Mouse (Mus musculus): ENCODE data around the gene Hectd4. TPM values are rescaled to one million over a fixed set of nuclear protein-coding genes. Genes with fewer than 3 reads are reported as not detected.

The Hectd4 gene
- polyA plus RNA-seq, 1 experiment from 2014 or later: 19.0 TPM

GRCm38 (mm10) chr5:121336776-121337175 is 116.8 kb downstream of the Hectd4 start:
- no peak overlapping the region for H3K27ac ChIP-seq (replicated peaks)
- WGBS: 93% methylated on average over 6 of the region's 6 CpGs
- peaks cover 96% of the 10 kb centered on the region for H3K36me3 ChIP-seq
- no peak for ATAC-seq (ENCODE audit: low FRiP score, low read depth)
- H3K4me2 ChIP-seq: no peak overlapping the region
- no peak overlapping the region for H3K4me3 ChIP-seq
- no peaks in the 10 kb centered on the region for H3K9me3 ChIP-seq
- H3K27me3 ChIP-seq: no peaks in the 10 kb centered on the region
- no peak overlapping the region for H3K9ac ChIP-seq
- no peaks in the 10 kb centered on the region for H3K4me1 ChIP-seq (replicated peaks)

GRCm38 (mm10) chr5:121339507-121340230 is 119.7 kb downstream of the Hectd4 start:
- no peak overlapping the region for H3K4me2 ChIP-seq
- ATAC-seq (ENCODE audit: low FRiP score, low read depth): no peak
- H3K4me3 ChIP-seq: no peak overlapping the region
- H3K9me3 ChIP-seq: no peaks in the 10 kb centered on the region
- 90% methylated on average over 7 of the region's 7 CpGs for WGBS
- no peaks in the 10 kb centered on the region for H3K4me1 ChIP-seq (replicated peaks)
- H3K27me3 ChIP-seq: no peaks in the 10 kb centered on the region
- H3K9ac ChIP-seq: no peak overlapping the region
- H3K27ac ChIP-seq (replicated peaks): no peak overlapping the region
- peaks cover 96% of the 10 kb centered on the region for H3K36me3 ChIP-seq

- ATAC-seq (ENCODE audit: low FRiP score, low read depth): no peak
- WGBS: 66% methylated on average over 7 of the region's 7 CpGs
Measured at GRCm38 (mm10) chr5:121340965-121341473, 121.0 kb downstream of the Hectd4 start.

GRCm38 (mm10) chr5:121342490-121342889 is 122.5 kb downstream of the Hectd4 start:
- no peaks in the 10 kb centered on the region for H3K4me1 ChIP-seq (replicated peaks)
- ATAC-seq (ENCODE audit: low FRiP score, low read depth): no peak
- H3K4me3 ChIP-seq: no peak overlapping the region
- H3K27me3 ChIP-seq: no peaks in the 10 kb centered on the region
- no peak overlapping the region for H3K9ac ChIP-seq
- H3K4me2 ChIP-seq: no peak overlapping the region
- H3K36me3 ChIP-seq: peaks cover 85% of the 10 kb centered on the region
- no peaks in the 10 kb centered on the region for H3K9me3 ChIP-seq
- WGBS: 93% methylated on average over 11 of the region's 11 CpGs
- no peak overlapping the region for H3K27ac ChIP-seq (replicated peaks)

More at GRCm38 (mm10) chr5:121340965-121341473, 121.0 kb downstream of the Hectd4 start:
- H3K27ac ChIP-seq (replicated peaks): no peak overlapping the region
- no peaks in the 10 kb centered on the region for H3K4me1 ChIP-seq (replicated peaks)
- no peaks in the 10 kb centered on the region for H3K9me3 ChIP-seq
- H3K36me3 ChIP-seq: peaks cover 96% of the 10 kb centered on the region
- no peaks in the 10 kb centered on the region for H3K27me3 ChIP-seq
- no peak overlapping the region for H3K4me3 ChIP-seq
- no peak overlapping the region for H3K4me2 ChIP-seq
- no peak overlapping the region for H3K9ac ChIP-seq

GRCm38 (mm10) chr5:121343997-121344396 is 124.0 kb downstream of the Hectd4 start:
- 94% methylated on average over 8 of the region's 8 CpGs for WGBS

GRCm38 (mm10) chr5:121359229-121359628 is 139.2 kb downstream of the Hectd4 start:
- 82% methylated on average over 9 of the region's 9 CpGs for WGBS
- ATAC-seq (ENCODE audit: low FRiP score, low read depth): no peak

More at GRCm38 (mm10) chr5:121343997-121344396, 124.0 kb downstream of the Hectd4 start:
- no peak overlapping the region for H3K27ac ChIP-seq (replicated peaks)
- H3K4me2 ChIP-seq: no peak overlapping the region
- H3K4me1 ChIP-seq (replicated peaks): no peaks in the 10 kb centered on the region
- no peaks in the 10 kb centered on the region for H3K9me3 ChIP-seq
- no peaks in the 10 kb centered on the region for H3K27me3 ChIP-seq
- no peak overlapping the region for H3K9ac ChIP-seq
- no peak for ATAC-seq (ENCODE audit: low FRiP score, low read depth)
- peaks cover 80% of the 10 kb centered on the region for H3K36me3 ChIP-seq
- no peak overlapping the region for H3K4me3 ChIP-seq

GRCm38 (mm10) chr5:121361696-121362095 is 141.7 kb downstream of the Hectd4 start:
- Histone ChIP-seq H3K27me3 (no peaks in the 10 kb centered on the region), H3K4me2 (no peak overlapping the region), H3K27ac (replicated peaks) (no peak overlapping the region), H3K9me3 (no peaks in the 10 kb centered on the region), H3K36me3 (peaks cover 97% of the 10 kb centered on the region), H3K4me1 (replicated peaks) (no peaks in the 10 kb centered on the region), H3K9ac (no peak overlapping the region), H3K4me3 (no peak overlapping the region)
- 88% methylated on average over 5 of the region's 5 CpGs for WGBS
- ATAC-seq (ENCODE audit: low FRiP score, low read depth): no peak

More at GRCm38 (mm10) chr5:121359229-121359628, 139.2 kb downstream of the Hectd4 start:
- Histone ChIP-seq H3K9me3 (no peaks in the 10 kb centered on the region), H3K4me1 (replicated peaks) (no peaks in the 10 kb centered on the region), H3K4me3 (no peak overlapping the region), H3K27me3 (no peaks in the 10 kb centered on the region), H3K27ac (replicated peaks) (no peak overlapping the region), H3K9ac (no peak overlapping the region), H3K4me2 (no peak overlapping the region), H3K36me3 (peaks cover 98% of the 10 kb centered on the region)

- Histone ChIP-seq H3K4me1 (replicated peaks) (no peaks in the 10 kb centered on the region), H3K27me3 (no peaks in the 10 kb centered on the region), H3K9me3 (no peaks in the 10 kb centered on the region), H3K4me2 (no peak overlapping the region), H3K4me3 (no peak overlapping the region), H3K27ac (replicated peaks) (no peak overlapping the region), H3K36me3 (peaks cover 85% of the 10 kb centered on the region), H3K9ac (no peak overlapping the region)
- 92% methylated on average over 7 of the region's 7 CpGs for WGBS
- no peak for ATAC-seq (ENCODE audit: low FRiP score, low read depth)
Measured at GRCm38 (mm10) chr5:121363441-121363840, 143.4 kb downstream of the Hectd4 start.

GRCm38 (mm10) chr5:121366449-121367225 is 146.6 kb downstream of the Hectd4 start:
- Histone ChIP-seq H3K36me3 (peaks cover 60% of the 10 kb centered on the region), H3K27me3 (no peaks in the 10 kb centered on the region), H3K4me3 (no peak overlapping the region), H3K4me2 (no peak overlapping the region), H3K4me1 (replicated peaks) (no peaks in the 10 kb centered on the region), H3K9ac (no peak overlapping the region), H3K9me3 (no peaks in the 10 kb centered on the region), H3K27ac (replicated peaks) (no peak overlapping the region)
- 75% methylated on average over 16 of the region's 16 CpGs for WGBS
- ATAC-seq (ENCODE audit: low FRiP score, low read depth): no peak

- peaks cover 59% of the 10 kb centered on the region for H3K36me3 ChIP-seq
- no peak for ATAC-seq (ENCODE audit: low FRiP score, low read depth)
- H3K27ac ChIP-seq (replicated peaks): no peak overlapping the region
- whole genome bisulfite sequencing: 87% methylated on average over 4 of the region's 4 CpGs
- no peak overlapping the region for H3K9ac ChIP-seq
- no peak overlapping the region for H3K4me2 ChIP-seq
- no peaks in the 10 kb centered on the region for H3K4me1 ChIP-seq (replicated peaks)
- no peak overlapping the region for H3K4me3 ChIP-seq
- no peaks in the 10 kb centered on the region for H3K27me3 ChIP-seq
- H3K9me3 ChIP-seq: no peaks in the 10 kb centered on the region
Measured at GRCm38 (mm10) chr5:121367255-121367654, 147.2 kb downstream of the Hectd4 start.

- Histone ChIP-seq H3K9ac (no peak overlapping the region), H3K36me3 (peaks cover 57% of the 10 kb centered on the region), H3K27me3 (no peaks in the 10 kb centered on the region), H3K27ac (replicated peaks) (no peak overlapping the region), H3K9me3 (no peaks in the 10 kb centered on the region), H3K4me3 (no peak overlapping the region), H3K4me2 (no peak overlapping the region), H3K4me1 (replicated peaks) (no peaks in the 10 kb centered on the region)
- 95% methylated on average over 6 of the region's 6 CpGs for WGBS
- no peak for ATAC-seq (ENCODE audit: low FRiP score, low read depth)
Measured at GRCm38 (mm10) chr5:121371712-121372111, 151.7 kb downstream of the Hectd4 start.

GRCm38 (mm10) chr5:121374790-121375189 is 154.8 kb downstream of the Hectd4 start:
- 91% methylated on average over 3 of the region's 3 CpGs for WGBS

More at GRCm38 (mm10) chr5:121374790-121375189, 154.8 kb downstream of the Hectd4 start:
- Histone ChIP-seq H3K9me3 (no peaks in the 10 kb centered on the region), H3K27me3 (no peaks in the 10 kb centered on the region), H3K27ac (replicated peaks) (no peak overlapping the region), H3K9ac (no peak overlapping the region), H3K36me3 (peaks cover 77% of the 10 kb centered on the region), H3K4me2 (no peak overlapping the region), H3K4me3 (no peak overlapping the region), H3K4me1 (replicated peaks) (no peaks in the 10 kb centered on the region)
- ATAC-seq (ENCODE audit: low FRiP score, low read depth): no peak

All from hindbrain, embryonic 15.5 days (tissue).